Mouse (Mus musculus) 3T3-L1 (cell line): Measurements from ENCODE around the gene Spg21.

ENCODE experiments used
- DNase-seq: peaks from one replicate; pipeline ENCODE4 v3.0.0-alpha.2; 2015; ENCODE audit warnings: low read depth, low spot score

The Spg21 gene

GRCm38 (mm10) chr9:65535191-65535722 is 74.5 kb downstream of the Spg21 start:
- peak; percentile 55 for DNase-seq

DNA sequence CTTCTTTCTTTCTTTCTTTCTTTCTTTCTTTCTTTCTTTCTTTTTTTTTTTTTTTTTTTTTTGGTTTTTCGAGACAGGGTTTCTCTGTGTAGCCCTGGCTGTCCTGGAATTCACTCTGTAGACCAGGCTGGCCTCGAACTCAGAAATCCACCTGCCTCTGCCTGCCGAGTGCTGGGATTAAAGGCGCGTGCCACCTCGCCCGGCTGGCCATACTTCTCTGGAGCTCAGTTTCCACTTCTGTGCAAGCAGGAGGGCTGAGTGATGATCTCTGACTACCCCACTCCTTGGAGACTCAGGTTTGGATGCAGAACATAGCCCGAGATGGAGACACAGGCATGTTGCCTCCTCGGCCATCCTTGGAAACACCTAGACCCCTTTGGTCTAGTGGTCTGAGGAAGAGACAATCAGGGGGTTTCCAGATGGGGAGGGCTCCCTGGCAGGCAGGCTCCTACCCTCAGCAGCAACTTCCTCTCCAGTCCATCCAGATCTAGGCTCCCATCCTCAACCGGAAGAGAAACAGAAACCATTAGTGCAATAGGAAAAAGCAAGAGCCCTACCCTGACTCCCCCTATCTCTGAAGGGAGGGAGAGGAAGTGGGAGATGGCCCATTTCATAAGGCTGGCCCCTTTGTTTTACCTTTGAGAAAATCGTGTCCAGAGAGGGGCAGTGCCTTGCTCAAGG is 75.2 kb downstream of the Spg21 start:
- no peak for DNase-seq

- no peak for DNase-seq
Measured at GRCm38 (mm10) chr9:65536491-65536890, 75.7 kb downstream of the Spg21 start.
